Mouse (Mus musculus): Measurements from ENCODE around the gene Olfr94.

- TF ChIP-seq CTCF (IDR thresholded peaks at IDR 0.05 in 2 of 3, conservative IDR thresholded peaks at IDR 0.05 in 1 of 3; ENCODE audit: control insufficient read depth in 1 of 3, insufficient read depth in 1 of 3, low read depth in 2 of 3, low read length in 3 of 3, poor library complexity in 1 of 3, severe bottlenecking in 1 of 3): no peak
- TF ChIP-seq MAFK (IDR thresholded peaks at IDR 0.05; ENCODE audit: borderline replicate concordance, low read depth, low read length): no peak
- TF ChIP-seq MXI1 (IDR thresholded peaks at IDR 0.05; ENCODE audit: low read depth, low read length): no peak
- TF ChIP-seq CHD2 (IDR thresholded peaks at IDR 0.05; ENCODE audit: low read length): no peak
- no peak for TF ChIP-seq POLR2A (IDR thresholded peaks at IDR 0.05; ENCODE audit: control insufficient read depth in 1 of 2, insufficient read depth in 1 of 2, low read depth in 1 of 2, low read length in 2 of 2, poor library complexity in 1 of 2)
- TF ChIP-seq ETS1 (IDR thresholded peaks at IDR 0.05; ENCODE audit: low read depth, low read length): no peak
- no peak for TF ChIP-seq ELF1 (IDR thresholded peaks at IDR 0.05; ENCODE audit: low read depth, low read length)
- no peak for TF ChIP-seq TAL1 (IDR thresholded peaks at IDR 0.05; ENCODE audit: low read length)
- no peak for TF ChIP-seq ZNF384 (IDR thresholded peaks at IDR 0.05; ENCODE audit: low read depth, low read length)
- no peak for TF ChIP-seq EP300 (IDR thresholded peaks at IDR 0.05; ENCODE audit: low read depth in 1 of 2, low read length in 2 of 2)
- TF ChIP-seq UBTF (IDR thresholded peaks at IDR 0.05; ENCODE audit: borderline replicate concordance, insufficient read depth, low read depth, low read length): no peak
- TF ChIP-seq ZKSCAN1 (IDR thresholded peaks at IDR 0.05; ENCODE audit: low read depth, low read length): no peak
- no peak for TF ChIP-seq RAD21 (IDR thresholded peaks at IDR 0.05; ENCODE audit: low read depth, low read length)
Measured at GRCm38 (mm10) chr17:37200894-37201293, at the start of gene Olfr94.
